Mouse (Mus musculus) cerebellum, adult 9-11 months (tissue): ENCODE data around the gene Nap1l4.
"Not testable (repeated sequence)": the region's sequence is repeated elsewhere in the genome, so short reads cannot be mapped to it uniquely, and the experiment has no call there.

ENCODE experiments used
- DNase-seq: peaks from one replicate; pipeline ENCODE4 v3.0.0; 2022

The Nap1l4 gene

DNA sequence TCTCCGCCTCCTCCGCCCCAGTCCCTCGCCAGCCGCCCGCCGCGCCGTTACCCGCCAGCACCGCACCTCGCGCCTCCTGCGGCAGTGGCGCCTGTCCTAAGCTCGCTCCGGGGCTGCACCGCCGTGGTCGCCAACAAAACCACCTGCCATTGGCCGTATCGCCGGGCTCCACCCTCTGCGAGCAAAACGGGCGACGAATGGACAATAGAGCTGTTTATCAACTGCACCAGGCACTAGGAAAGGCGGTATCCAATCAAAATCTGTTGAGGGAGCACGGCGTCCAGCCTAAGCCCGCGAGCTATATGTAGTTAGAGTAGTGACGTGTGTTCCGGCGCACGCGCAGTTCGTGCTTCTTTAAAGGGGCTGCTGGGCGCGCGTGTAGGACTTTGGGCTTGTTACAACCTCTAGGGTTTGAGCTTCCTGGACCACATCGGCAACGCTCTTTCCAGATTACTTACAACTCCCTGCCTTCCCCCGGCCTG lies at the start of gene Nap1l4:
Nap1l4 (minus strand) TSS at position 131 of the 482 bp plus-strand sequence.
- DNase-seq: peak; percentile 99

DNA sequence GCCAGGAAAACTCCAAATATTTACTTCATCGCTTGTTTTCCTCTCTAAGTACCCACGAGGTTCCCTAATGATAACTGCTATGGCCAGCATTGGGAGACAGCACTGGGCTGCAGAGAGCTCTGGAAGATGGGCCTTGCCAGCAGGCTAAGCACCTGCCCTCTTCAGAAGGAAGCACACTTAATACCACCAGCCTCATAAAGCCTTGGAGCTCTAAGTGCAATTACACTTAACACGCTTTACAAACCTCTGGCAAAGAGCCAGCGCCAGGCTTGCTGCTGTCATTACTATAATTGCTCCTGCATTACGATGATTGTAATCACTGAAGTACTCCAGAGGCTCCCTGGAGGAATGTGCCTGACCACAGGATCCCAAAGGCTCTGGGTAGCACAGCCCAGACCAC lies 46.0 kb upstream of the Nap1l4 start:
- no peak for DNase-seq

DNA sequence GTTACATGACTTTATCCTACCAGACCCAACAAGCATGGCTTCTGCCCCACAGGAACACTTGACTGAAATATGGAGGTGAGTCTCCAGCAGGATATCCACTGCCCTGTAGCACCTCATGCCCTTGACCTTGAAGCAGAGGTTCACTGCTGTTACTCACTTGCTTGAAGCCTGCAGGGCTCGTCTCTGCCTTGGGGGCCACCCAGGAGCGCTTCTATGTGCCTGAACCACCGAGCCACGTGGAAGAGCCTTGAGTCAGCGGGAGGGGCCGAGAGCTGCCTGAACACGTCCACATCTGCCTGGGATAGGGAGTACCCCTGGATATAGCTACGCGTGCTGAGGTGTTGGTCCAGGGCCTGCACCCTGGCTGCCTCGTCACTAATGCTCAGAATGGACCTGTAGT lies 43.3 kb upstream of the Nap1l4 start:
- DNase-seq: no peak

DNA sequence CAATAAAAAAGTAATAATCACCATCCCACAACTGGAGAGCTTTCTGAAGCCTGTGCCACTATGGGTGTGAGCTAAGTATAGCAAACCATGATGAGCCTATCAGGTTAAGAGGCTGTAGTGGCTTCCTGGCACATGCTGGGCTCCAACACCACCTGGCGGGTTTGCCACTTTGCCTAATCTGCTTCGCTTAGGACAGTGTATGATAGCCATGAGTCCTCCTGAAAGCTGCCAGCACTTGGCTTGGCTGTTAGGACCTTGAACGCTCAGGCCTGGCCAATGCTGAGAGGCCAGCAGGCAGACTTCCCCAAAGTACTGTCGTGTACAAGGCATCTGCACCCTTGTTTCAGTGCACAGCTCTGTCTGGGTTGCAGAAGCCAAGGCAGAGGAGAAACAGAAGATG lies 39.1 kb upstream of the Nap1l4 start:
- DNase-seq: peak; percentile 78

DNA sequence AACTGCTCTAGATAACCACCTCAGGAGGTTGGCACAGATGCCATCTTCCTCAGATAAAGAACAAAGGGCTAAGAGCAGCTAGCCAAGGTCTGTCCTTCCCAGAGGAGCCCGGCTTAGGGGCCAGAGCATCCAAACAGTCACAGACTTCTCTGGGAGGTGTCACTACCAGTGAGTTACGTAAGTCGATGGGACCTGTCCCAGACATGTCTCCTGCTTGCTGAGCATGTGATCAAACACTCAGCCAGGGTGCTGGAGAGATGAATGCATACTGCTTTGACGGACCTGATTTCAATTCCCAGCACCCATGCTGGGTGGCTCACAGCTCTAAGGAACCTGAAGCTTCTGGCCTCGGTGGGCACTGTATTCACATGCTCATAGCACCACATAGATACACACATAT lies 38.7 kb upstream of the Nap1l4 start:
- DNase-seq: peak; percentile 36

DNA sequence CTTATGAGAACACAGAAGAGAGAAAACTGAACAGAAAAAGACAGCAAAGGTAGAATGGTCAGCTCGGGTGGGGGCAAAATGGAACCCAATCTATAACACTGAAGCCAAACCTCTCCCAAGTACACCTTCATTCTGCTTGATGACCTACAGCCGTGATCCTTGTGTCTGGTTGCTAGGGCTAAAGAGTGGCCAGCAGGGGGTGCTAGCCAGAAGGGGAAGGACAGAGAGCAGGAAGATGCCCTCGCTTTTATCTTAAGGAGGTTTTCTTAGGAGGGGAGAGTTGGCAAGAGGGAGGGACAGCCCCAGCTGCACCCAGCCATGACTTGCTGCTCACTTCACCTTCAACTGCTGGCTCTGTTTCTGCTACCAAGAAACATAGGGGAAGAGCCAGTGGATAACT lies 35.0 kb upstream of the Nap1l4 start:
- peak; percentile 36 for DNase-seq

DNA sequence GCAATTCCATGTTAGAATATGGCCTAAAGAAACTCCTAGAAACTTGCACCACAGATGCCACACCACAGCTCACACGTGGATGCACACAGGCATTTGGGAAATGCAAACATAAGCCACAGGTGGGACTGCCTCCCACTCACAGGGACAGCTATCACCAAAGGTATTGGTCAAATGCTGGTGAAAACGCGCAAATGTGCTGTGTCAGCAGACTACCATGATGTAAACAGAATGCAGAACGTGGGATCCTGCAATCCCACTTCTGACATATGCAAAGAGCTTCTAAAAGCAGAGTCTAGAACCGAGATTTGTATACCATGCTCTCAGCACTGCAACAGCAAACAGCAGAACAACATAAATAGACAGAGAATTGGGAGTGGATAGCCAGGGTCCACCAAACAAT lies 34.1 kb upstream of the Nap1l4 start:
- DNase-seq: no peak

DNA sequence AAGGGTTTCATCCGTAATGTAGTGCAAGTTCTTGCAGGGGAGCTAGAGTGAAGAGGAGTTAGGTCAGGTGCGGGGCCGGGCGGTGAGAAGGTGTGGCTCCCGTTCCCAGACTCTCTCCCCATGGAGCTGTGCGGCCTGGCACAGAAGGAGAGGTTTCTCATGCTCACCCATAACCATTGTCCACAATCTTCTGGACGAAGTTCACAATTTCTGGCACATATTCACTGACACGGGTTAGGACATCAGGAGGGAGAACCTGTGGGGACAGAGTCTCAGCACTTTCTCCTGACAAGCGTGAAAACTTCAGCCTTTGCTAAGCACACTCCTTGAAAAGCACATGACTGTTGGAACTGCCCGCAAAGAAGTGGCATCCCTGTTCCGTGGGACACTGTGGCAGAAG lies 26.8 kb upstream of the Nap1l4 start:
- no peak for DNase-seq

DNA sequence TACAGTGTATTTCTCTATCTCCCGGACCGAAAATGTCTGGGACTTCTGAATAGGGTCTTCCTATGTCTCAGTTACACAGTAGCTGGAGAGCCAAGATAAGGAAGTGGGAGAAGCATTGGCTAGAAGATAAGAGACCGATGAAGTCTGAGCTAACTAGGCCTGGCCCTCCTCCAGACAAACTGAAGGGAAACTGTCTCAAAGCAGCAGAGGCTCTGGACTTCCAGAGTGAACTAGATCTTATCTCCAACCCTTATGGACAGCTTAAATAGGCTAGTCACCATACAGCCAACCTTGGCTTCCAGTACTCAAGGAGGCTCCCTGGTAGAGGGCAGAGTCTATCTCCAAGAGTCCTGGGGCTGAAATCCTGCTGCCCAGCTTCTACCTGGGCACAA lies 16.7 kb upstream of the Nap1l4 start:
- DNase-seq: no peak

DNA sequence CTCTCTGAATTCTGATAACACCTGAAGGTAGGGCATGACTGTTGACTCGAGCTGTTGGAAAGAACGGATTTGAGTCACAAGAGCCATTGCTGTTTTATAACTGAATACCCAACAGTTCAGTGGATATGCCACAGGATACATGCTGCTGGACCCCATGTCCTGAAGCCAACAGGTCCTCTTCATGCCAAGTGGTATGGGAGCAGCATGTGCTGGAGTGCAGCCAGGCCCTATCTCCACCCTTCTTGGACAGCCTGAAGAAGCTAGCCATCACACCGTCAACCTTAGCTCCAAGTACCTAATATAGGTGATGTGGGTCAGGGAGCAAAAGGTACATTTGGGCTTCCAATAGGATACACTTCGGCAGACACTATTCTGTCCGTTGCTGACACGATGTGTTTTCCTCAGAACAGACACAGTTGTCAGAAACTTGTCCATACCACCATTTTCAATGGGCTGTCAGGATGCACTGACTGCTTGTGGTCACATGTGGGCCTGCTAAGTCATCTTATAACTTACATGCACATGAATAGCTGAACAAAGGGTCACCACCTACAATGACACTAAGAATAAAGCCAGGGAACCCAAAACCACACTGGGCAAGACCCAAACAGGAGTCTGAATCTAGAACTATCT lies 16.2 kb upstream of the Nap1l4 start:
- DNase-seq: no peak

DNA sequence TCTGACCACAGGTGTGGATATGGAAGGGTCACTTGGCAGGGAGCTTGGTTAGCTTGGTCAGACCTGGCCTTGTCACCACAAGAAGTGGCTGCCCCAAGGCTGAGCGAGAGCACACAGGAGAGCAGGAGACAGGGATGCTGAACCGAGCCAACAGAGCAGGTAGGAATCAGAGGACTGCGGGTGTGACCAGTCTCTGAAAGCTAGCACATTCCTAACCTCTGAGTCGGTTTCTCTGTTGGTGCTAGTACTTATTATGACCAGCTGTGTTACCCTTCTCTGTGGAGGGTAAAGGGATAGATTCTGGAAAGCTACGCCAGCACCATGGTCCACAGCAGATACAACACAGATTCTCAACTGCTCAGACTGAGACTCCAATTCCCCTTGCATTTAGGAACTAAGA lies 14.9 kb upstream of the Nap1l4 start:
- DNase-seq: no peak

DNA sequence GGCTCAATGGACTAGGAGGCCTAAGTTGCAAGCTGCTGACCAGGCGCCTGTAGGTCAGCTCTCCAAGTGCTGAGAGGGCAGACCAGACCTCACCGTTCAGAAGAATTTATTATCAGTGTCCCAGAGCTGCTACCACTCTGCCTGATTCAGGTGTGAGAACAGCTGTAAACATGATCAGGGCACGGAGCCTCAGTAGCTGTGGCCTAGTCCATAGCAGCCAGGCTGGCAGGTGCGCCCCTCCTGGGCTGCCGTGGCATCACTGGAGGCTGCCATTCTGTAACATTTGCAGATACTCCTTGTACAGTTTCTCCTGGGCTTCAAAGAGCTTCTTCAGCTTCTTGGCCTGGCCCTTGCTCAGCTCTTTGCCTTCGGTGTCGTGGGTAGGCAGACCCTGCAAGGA lies 8.7 kb upstream of the Nap1l4 start:
- DNase-seq: no peak

DNA sequence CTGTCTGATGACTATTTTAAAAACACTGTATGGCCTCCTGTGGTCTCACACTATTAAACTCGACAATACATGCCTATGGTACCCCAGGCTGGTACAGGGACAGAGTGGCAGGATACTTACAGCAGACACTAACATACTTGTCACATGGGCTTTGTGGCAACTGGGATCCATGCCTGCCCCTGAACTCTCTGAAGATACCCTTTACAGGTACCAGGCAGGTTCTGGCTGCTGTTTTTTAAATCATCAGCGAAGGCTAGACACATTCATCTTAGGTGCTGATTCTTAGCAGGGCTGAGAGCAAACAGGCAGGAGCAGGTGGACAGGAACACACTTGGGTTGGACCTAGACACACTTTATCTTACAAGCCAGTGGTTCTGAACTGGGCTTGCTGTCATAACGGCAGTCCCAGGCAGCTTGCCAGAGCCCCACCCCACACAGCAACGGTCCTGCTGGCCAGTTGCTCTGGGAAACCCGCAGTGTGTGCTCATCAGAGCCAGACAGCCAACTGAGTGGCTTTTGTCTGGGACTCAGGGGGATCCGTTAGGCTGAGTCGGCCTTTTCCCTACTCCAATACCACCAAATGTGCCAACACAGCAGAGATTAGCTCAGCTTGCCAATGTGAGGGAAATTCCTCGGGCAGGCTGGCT lies 8.2 kb upstream of the Nap1l4 start:
- peak; percentile 28 for DNase-seq

DNA sequence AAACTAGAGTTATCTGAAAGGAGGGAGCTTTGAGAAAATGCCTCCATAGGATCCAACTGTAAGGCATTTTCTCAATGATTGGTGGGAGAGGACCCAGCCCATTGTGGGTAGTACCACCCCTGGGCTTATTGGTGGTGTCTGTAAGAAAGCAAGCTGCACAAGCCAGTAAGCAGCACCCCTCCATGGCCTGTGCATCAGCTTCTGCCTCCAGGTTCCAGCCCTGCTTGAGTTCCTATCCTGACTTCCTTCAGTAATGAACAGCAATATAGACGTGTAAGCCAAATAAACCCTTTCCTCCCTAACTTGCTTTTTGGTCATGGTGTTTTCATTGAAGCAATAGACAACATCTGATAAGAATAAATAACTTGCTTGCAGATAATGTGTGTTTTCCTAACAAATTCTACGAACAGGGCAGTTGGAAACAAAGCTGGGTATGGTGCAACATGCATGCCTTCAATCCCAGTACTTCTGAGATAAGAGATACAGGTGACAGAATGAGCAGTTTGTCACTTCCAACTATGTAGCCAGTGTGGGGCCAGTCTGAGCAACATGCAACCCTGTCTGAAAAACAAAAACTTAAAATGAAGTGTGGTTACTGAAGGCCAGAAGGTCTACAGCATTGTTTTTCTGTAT lies 798 bp upstream of the Nap1l4 start:
- no peak for DNase-seq

DNA sequence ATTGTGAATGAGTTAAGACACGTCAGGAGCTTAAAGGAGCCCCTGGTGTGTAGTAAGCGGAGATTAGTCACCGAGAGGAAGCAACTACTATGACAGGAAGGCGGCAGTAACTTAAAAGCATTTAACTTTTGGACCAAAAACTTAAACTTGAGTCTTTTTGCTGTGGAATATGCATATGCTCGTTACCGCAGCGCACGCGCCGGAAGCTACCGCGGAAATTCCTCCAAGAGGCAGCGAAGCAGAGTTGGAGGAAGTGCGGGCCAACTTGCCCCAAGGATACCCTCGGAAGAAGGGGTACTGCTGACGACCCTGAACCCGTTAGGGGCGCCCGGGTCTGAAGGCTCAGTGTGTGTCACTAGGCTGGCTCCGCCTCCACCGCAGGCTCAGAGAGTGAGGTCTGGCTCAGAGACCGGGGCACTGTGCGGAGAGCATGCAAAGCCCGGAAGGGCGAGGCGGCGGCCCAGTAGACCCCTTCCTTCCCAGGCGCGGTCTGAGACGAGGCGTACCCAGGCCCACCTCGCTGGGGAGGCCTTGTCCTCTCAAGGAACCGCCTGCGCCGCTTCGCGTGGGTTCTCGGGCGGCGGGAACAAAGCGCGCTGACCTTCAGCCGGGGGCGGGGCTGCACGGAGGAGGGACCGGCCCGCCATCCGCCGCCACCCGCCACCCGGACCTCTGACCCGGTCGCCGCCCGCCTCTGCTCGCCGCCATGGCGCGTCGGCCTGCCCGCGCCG lies 510 bp downstream of the Nap1l4 start:
- DNase-seq: no peak

DNA sequence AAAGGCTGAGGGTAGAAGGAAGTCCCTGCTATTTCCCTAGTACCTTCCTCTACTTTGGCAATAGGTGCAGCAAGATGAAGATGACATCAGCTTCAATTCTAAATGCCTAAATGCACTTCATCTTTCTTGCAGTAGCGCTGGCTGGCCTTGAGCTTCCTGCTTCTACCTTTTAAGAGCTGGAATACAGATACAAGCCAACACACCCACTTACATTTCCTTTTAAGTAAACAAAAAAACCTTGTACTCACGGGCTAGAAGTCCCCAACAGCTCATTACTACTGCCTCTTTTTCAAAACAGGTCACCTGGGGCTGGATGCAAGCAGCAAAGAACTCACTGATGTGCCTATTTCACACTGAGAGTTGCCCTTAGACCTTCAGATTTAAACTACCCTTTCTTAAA lies 2.4 kb downstream of the Nap1l4 start:
- DNase-seq: no peak

DNA sequence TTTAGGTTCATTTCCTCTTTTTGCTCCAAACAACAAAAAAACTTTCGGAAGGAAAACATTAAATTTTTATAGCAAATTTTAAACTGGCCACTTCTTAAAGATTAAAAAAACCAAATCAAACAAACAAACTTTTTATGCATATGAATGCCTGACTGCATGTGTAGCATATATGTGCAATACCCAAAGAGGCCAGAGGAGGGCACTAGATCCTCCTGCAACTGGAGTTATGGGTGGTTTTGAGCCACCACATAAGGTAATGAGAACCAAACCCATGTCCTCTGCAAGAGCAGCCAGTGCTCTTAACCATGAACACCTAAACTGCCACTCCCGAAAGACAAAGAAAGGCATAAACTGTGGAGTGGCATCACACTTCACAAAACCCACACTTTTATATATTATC lies 4.5 kb downstream of the Nap1l4 start:
- no peak for DNase-seq

DNA sequence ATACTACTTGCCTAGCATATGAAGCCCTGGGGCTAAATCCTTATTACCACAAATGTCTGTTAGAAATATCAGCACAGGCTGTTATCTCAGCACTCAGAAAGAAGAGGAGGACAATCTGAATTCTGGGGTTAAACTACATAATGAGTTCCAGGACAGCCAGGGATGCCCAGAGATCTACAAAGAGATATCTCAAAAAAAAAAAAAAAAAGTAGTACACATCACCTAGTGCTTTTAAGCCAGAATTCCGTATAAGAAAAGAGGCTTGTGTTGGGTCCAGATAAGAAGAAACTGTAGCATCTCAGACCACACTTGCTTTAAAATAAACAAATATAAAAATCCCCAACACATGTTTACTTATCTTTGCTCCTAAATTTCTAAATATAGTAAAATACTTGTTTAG lies 10.2 kb downstream of the Nap1l4 start:
- no peak for DNase-seq

DNA sequence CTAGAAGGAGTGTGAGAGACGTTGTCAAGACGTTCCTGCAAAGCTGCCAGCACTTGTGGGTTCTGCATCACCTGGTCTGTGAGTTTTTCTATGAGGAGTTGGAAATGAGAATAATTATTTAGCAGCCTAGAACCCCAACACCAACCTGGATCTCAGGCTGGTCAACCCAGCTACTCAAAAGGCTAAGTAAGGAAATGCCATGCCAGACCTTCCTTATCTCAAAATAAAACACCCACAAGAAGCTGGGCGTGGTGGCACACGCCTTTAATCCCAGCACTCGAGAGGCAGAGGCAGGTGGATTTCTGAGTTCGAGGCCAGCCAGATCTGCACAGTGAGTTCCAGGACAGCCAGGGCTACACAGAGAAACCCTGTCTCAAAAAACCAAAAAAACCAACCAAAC lies 10.7 kb downstream of the Nap1l4 start:
- DNase-seq: not testable (repeated sequence)

DNA sequence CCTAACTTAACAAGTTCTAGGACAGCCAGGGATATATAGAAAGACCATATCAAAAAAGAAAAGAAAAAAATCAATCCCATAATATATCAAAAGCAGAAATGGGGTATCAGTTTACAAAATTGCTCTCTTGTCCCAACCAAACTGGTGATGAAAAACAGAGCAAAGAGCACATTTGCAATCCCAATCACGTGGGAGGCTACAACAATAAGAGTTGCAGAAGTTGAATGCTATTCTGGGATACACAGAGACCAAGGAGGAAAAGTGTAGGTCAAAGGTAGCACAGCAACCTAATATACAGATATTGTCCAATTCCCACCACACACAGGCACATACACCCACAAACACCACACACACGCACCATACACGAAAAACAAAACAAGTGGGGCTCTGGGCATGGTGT lies 12.7 kb downstream of the Nap1l4 start:
- no peak for DNase-seq

DNA sequence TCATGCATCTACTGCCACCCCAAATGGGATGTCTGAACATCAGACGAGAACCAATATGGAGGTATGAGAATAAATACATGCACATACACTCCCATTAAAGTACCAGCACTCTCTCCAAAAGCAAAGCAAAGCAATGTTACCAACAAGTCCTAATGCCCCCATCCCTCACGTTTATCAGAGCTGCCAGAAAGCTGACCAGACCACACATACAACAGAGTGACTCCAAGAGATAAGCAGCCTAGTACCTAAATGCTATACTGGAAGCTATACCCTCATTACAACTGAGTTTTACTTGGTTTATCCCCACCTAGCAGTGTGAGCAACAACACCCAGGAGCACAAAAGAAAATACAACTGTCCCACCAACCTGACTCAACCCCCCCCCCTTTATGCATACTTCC lies 15.6 kb downstream of the Nap1l4 start:
- no peak for DNase-seq

DNA sequence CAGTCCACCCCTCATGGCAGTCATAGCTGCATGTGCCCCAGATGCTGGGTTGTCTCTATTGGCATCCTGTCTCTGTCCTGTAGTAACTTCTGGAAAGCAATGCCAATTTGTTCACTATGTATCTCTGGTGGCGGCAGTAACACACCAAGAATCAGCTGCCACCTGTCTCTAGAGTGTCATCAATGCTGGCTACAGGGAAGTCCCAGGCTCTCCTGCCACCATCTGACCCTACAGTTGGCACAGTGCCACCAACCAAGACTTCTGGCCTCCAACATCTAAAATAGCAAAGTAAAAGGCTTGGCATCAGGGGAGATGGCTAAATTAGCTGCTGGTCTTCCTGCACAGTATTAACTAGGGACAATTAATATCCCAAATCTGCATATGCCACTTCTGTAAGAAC lies 16.5 kb downstream of the Nap1l4 start:
- DNase-seq: no peak

DNA sequence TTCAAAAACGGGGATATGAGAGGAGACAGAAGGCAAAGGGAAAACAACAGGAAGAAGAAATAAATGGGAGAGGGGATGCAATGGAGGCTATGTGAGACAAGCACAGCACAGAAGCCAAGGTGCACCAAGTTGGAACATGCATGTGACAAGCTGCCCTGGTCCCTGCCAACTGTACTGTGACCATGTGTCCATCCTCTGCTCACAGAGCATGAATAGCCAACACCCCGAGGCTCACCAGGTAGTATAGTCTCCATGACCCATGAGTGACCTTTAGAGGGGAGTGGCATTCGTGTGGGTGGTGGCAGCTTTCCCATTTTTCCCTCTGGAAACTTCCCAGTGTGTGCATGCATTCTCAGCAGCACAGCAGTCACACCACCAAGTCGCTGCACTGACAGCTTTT lies 29.6 kb downstream of the Nap1l4 start:
- DNase-seq: no peak

DNA sequence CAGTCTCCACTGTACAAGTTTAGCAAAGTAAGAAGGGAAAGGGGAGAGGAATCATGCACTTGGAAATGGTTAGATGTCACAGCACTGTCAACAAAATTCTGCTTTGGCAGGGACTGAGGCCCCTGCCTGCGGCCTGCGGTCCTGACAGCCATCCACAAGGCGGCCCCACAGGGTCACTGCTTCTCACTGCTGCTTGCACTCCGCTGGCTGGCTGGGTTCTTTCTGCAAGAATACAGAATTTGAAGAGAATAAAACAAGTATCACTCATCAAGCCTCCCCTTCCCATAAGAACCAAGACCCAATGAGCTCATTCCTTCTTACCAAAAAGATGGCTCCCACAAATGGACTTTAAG lies 34.5 kb downstream of the Nap1l4 start:
- no peak for DNase-seq
